Mouse (Mus musculus): ENCODE measurements around the gene Gsc2.
"Not testable (repeated sequence)": the region's sequence is repeated elsewhere in the genome, so short reads cannot be mapped to it uniquely, and the experiment has no call there.

Gene Gsc2

GRCm38 (mm10) chr16:17914307-17915249 lies at the start of gene Gsc2:
Gene Gsc2, minus strand, starts transcription at chr16:17915059.
- DNase-seq: no peak

GRCm38 (mm10) chr16:17962091-17962490 lies 47.2 kb upstream of the Gsc2 start:
- no peak for DNase-seq

GRCm38 (mm10) chr16:17956052-17956638 lies 41.3 kb upstream of the Gsc2 start:
- not testable (repeated sequence) for DNase-seq

GRCm38 (mm10) chr16:17951618-17952017 lies 36.8 kb upstream of the Gsc2 start:
- no peak for DNase-seq

GRCm38 (mm10) chr16:17950068-17950467 lies 35.2 kb upstream of the Gsc2 start:
- DNase-seq: no peak

- no peak for DNase-seq
Measured at GRCm38 (mm10) chr16:17949421-17949877, 34.6 kb upstream of the Gsc2 start.

GRCm38 (mm10) chr16:17945081-17945831 lies 30.4 kb upstream of the Gsc2 start:
- DNase-seq: peak; percentile 46

- no peak for DNase-seq
Measured at GRCm38 (mm10) chr16:17943466-17943865, 28.6 kb upstream of the Gsc2 start.

GRCm38 (mm10) chr16:17939255-17939751 lies 24.4 kb upstream of the Gsc2 start:
- no peak for DNase-seq

GRCm38 (mm10) chr16:17938821-17939220 lies 24.0 kb upstream of the Gsc2 start:
- peak; percentile 77 for DNase-seq

- no peak for DNase-seq
Measured at GRCm38 (mm10) chr16:17938187-17938586, 23.3 kb upstream of the Gsc2 start.

- no peak for DNase-seq
Measured at GRCm38 (mm10) chr16:17936776-17937175, 21.9 kb upstream of the Gsc2 start.

- DNase-seq: no peak
Measured at GRCm38 (mm10) chr16:17934445-17934910, 19.6 kb upstream of the Gsc2 start.

- DNase-seq: no peak
Measured at GRCm38 (mm10) chr16:17933594-17934444, 19.0 kb upstream of the Gsc2 start.

- no peak for DNase-seq
Measured at GRCm38 (mm10) chr16:17931906-17932460, 17.1 kb upstream of the Gsc2 start.

GRCm38 (mm10) chr16:17929631-17930030 lies 14.8 kb upstream of the Gsc2 start:
- no peak for DNase-seq

GRCm38 (mm10) chr16:17929211-17929610 lies 14.4 kb upstream of the Gsc2 start:
- DNase-seq: no peak

GRCm38 (mm10) chr16:17928627-17929104 lies 13.8 kb upstream of the Gsc2 start:
- peak; percentile 71 for DNase-seq

GRCm38 (mm10) chr16:17928087-17928580 lies 13.3 kb upstream of the Gsc2 start, which contains the start of gene Slc25a1:
Gene Slc25a1, minus strand, starts transcription at chr16:17928219.
- peak; percentile 84 for DNase-seq

- DNase-seq: peak; percentile 41
Measured at GRCm38 (mm10) chr16:17927351-17928082, 12.7 kb upstream of the Gsc2 start.
